Mouse (Mus musculus) ES-E14 (cell line): Measurements from ENCODE around the gene Nfkbil1. TPM values are rescaled to one million over a fixed set of nuclear protein-coding genes. Genes with fewer than 3 reads are reported as not detected.
A peak's percentile ranks its signal among the peaks of the same experiment; 100 is the strongest.

Source experiments
- DNase-seq: peaks from one replicate; pipeline ENCODE4 v3.0.0-alpha.2; 2013; ENCODE audit warnings: low read depth, low spot score
- H3K27ac ChIP-seq: 2 replicates; pipeline ENCODE4 v1.5.1; 2012; ENCODE audit warnings: low read depth, mild to moderate bottlenecking, low read length, moderate library complexity, mixed read lengths; ENCODE audit not compliant: poor library complexity, insufficient read depth, severe bottlenecking
- H3K36me3 ChIP-seq: 2 replicates; pipeline ENCODE4 v1.6.1; 2012; ENCODE audit warnings: mild to moderate bottlenecking, low read length, moderate library complexity, mixed read lengths; ENCODE audit not compliant: control insufficient read depth, poor library complexity, insufficient read depth, severe bottlenecking
- H3K4me1 ChIP-seq, 2 experiments: fragments of 150-350 bp in 1 of 2; sonication (generic) in 1 of 2; 2 replicates each; pipeline ENCODE4 v1.6.1; 2012; ENCODE audit warnings: low read length in 2 of 2, mild to moderate bottlenecking in 1 of 2, mixed read lengths in 1 of 2; ENCODE audit not compliant: control insufficient read depth in 2 of 2, insufficient read depth in 2 of 2, poor library complexity in 1 of 2
- H3K4me3 ChIP-seq, 2 experiments: fragments of 150-350 bp in 1 of 2; sonication (generic) in 1 of 2; 2 replicates each; pipeline ENCODE4 v1.5.1; 2012; ENCODE audit warnings: low read length in 2 of 2, low read depth in 1 of 2, mild to moderate bottlenecking in 1 of 2, mixed read lengths in 1 of 2; ENCODE audit not compliant: insufficient read depth in 1 of 2, poor library complexity in 1 of 2, severe bottlenecking in 1 of 2
- H3K9ac ChIP-seq: 2 replicates; pipeline ENCODE4 v1.6.1; 2012; ENCODE audit warnings: low read depth, mild to moderate bottlenecking, low read length, mixed read lengths; ENCODE audit not compliant: poor library complexity, insufficient read depth, severe bottlenecking
- H3K9me3 ChIP-seq: fragments of 150-350 bp; sonication (generic); 2 replicates; pipeline ENCODE4 v1.6.1; 2012; ENCODE audit warnings: low read depth, mild to moderate bottlenecking, low read length; ENCODE audit not compliant: control insufficient read depth, insufficient read depth
- CHD2 ChIP-seq: IDR thresholded peaks from 2 replicates; pipeline ENCODE4 v1.6.1; 2014; ENCODE audit warnings: mild to moderate bottlenecking, low read depth, low read length, inconsistent platforms
- HCFC1 ChIP-seq: IDR thresholded peaks from 2 replicates; pipeline ENCODE4 v1.6.1; 2012; ENCODE audit warnings: low read length, inconsistent platforms, borderline replicate concordance; ENCODE audit not compliant: insufficient read depth
- MAFK ChIP-seq: IDR thresholded peaks from 2 replicates; pipeline ENCODE4 v1.6.1; 2014; ENCODE audit warnings: mild to moderate bottlenecking, low read depth, low read length, inconsistent platforms; ENCODE audit not compliant: insufficient read depth
- ZC3H11A ChIP-seq: IDR thresholded peaks from 2 replicates; pipeline ENCODE4 v1.6.1; 2012; ENCODE audit warnings: low read depth, mild to moderate bottlenecking, inconsistent platforms, low read length, borderline replicate concordance
- ZNF384 ChIP-seq: IDR thresholded peaks from 2 replicates; pipeline ENCODE4 v1.6.1; 2012; ENCODE audit warnings: low read depth, low read length, inconsistent platforms
- in situ Hi-C, 2 experiments: fragments of 600-800 bp; cut with MboI; formaldehyde crosslinking; loops; one replicate each; pipeline ENCODE4 v1.15.1; 2025; ENCODE audit warnings: low sequenced_read_pairs in 2 of 2, inconsistent platforms in 1 of 2; ENCODE audit not compliant: unreplicated experiment in 2 of 2
- total RNA-seq: library from RNA; depleted of rRNA; stranded (reverse); fragments of 300-350 nt; gene quantifications from 2 replicates; pipeline ENCODE4 v1.2.3, GENCODE M21; 2012

Gene Nfkbil1
- total RNA-seq, 1 experiment, result 6.1 TPM

DNA sequence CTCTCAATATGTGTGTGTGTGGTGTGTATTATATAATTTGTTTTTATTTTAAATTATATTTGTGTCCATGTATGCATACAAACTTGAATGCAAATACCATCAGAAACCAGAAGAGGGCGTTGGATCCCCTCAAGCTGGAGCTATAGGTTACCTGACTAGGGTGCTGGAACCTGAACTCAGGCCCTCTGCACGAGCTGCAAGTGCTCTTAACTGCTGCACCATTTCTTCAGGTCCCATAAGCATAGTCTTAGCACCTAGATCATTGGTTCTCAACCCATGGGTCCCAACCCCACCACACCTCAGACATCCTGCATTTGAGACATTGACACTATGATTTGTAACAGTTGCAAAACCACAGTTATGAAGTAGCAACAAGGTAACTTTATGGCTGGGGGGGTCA is 43.9 kb downstream of the Nfkbil1 start:
- in situ Hi-C loops, result no loop called here
- H3K4me1 ChIP-seq, result peaks cover 4 to 20% of the 10 kb centered on the region in 2 experiments
- DNase-seq, result no peak

DNA sequence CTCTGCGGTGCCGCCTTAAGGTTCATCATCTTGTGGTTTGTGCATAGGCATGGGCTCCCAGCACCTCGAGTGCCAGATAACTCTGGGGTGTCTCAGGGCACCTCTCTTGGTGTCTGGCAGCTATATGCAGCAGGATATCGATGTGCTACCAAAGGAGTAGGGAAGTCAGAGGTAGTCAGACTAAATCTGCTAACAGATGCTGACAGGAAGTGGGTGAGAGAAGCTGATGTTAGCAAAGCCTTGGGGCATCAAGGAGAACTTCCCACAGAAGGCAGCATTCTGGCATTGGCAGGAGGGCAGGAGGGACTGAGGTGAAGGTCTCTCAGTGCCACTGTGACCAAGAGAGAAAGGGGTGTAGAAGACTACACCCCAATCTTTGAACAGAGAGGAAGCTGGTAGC is 45.5 kb downstream of the Nfkbil1 start:
- Histone ChIP-seq H3K36me3 (no peaks in the 10 kb centered on the region), H3K4me1 (peaks cover 7 to 26% of the 10 kb centered on the region in 2 experiments), H3K27ac (no peak overlapping the region), H3K9me3 (no peaks in the 10 kb centered on the region), H3K9ac (no peak overlapping the region), H3K4me3 (no peak overlapping the region)
- DNase-seq, result no peak
- TF ChIP-seq HCFC1 (no peak), CHD2 (no peak), ZC3H11A (no peak), ZNF384 (no peak), MAFK (no peak)
- in situ Hi-C loops, result no loop called here

More for the DNA sequence above, 43.9 kb downstream of the Nfkbil1 start:
- H3K36me3 ChIP-seq, result no peaks in the 10 kb centered on the region
- H3K27ac ChIP-seq, result no peak overlapping the region
- TF ChIP-seq HCFC1 (no peak), MAFK (no peak), ZC3H11A (no peak)
- H3K4me3 ChIP-seq, result no peak overlapping the region
- no peak overlapping the region for H3K9ac ChIP-seq
- no peaks in the 10 kb centered on the region for H3K9me3 ChIP-seq

DNA sequence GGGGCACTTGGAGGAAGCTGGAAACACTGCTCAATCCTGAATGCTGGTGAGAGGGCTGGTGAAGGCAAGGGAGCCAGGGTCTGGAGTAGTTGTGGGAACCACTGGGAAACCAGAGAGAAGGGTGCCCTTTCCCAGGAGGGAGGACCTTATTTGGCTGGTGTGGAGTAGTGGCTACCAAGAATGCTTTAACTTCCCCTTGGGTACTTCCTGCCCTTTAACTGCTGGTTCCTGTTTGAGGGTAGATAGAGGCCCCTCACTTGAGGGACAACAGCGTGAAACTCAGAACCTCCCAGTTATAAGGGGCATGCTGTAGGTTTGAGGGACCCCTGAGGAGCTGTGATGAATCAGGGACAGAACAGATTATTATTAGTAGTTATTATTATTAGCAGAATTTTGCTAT is 46.4 kb downstream of the Nfkbil1 start:
- Histone ChIP-seq H3K4me3 (no peak overlapping the region), H3K4me1 (peaks cover 7 to 32% of the 10 kb centered on the region in 2 experiments), H3K27ac (0 out of 2 replicates have a peak overlapping the region, but pooled peaks have one; percentile 18), H3K36me3 (no peaks in the 10 kb centered on the region), H3K9me3 (no peaks in the 10 kb centered on the region), H3K9ac (no peak overlapping the region)
- in situ Hi-C loops, result no loop called here
- DNase-seq, result no peak
- TF ChIP-seq ZC3H11A, result no peak

DNA sequence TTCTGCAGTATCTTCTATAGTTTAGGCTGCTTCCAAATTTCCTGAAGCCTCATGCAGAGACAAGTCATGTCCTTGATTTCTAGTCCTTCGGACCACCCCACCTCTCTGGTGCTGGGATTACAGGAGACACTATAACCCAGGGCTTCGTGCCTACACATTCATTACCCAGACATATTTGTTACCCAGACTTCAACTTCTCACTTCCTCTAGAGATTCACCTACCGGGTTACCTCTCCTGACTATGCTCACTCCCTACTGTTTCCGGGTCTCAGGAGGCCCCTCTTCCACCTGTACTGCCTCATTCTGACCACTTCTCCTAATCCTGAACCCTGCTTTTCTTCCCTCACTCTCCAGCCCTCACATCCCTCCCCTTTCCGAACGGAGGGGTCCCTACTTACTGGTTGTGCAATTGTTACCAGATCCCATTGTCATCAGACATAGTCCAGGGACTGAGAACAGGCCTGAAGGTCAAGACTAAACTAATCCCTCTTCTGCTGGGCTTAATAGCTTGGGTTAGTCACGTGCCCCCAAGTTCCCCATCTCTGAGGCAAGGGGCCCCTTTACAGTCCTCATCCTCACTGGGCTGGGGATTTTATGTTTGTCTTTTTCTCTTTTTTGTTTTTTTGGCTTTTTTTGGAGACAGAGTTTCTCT is 47.5 kb downstream of the Nfkbil1 start, which contains the start of gene Lst1:
Gene Lst1, minus strand, starts transcription at position 481 of the 652 bp plus-strand sequence.
- in situ Hi-C loops, result no loop called here
- Histone ChIP-seq H3K9me3 (no peaks in the 10 kb centered on the region), H3K4me1 (peaks cover 7 to 31% of the 10 kb centered on the region in 2 experiments), H3K4me3 (no peak within 1 kb of the TSS), H3K9ac (no peak within 1 kb of the TSS), H3K27ac (0 out of 2 replicates have a peak within 1 kb of the TSS, but pooled peaks have one; percentile 37), H3K36me3 (no peaks in the 10 kb centered on the region)
- no peak for DNase-seq
- TF ChIP-seq ZNF384 (no peak), MAFK (no peak), HCFC1 (no peak), ZC3H11A (no peak), CHD2 (no peak)

DNA sequence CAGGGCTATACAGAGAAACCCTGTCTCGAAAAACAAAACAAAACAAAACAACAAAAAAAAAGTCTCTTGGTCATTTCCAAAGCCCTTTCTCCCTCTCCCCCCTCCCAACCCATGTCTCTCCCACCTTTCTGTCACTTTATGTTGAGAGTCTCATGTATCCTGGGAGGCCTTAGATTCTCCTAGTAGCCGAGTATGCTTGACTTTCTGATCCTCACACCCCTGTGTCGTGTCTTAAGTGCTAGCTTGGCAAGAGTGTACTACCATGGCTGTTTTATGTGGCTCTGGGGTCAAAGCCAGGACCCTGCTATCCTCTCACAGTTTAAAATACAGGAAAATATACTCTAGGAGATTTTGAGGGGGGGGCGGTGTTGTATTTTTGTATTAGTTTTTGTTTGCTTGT is 48.2 kb downstream of the Nfkbil1 start:
- in situ Hi-C loops, result no loop called here

More for the DNA sequence above, 48.2 kb downstream of the Nfkbil1 start:
- Histone ChIP-seq H3K27ac (peak overlapping the region; percentile 91; the same call in 1 of the 2 replicates), H3K4me3 (no peak overlapping the region), H3K9me3 (no peaks in the 10 kb centered on the region), H3K36me3 (no peaks in the 10 kb centered on the region), H3K4me1 (peaks cover 7 to 33% of the 10 kb centered on the region in 2 experiments), H3K9ac (no peak overlapping the region)
- no peak for TF ChIP-seq ZC3H11A
- TF ChIP-seq ZNF384, result no peak
- TF ChIP-seq MAFK, result no peak
- TF ChIP-seq CHD2, result no peak
- no peak for TF ChIP-seq HCFC1
- DNase-seq, result no peak
